Mouse (Mus musculus) frontal cortex, postnatal 36 days (tissue): ENCODE data around the gene Crb3.
A peak's percentile ranks its signal among the peaks of the same experiment; 100 is the strongest.

Experiments used
- DNase-seq, 2 experiments: peaks; one replicate each; pipeline ENCODE4 v3.0.0; 2022; ENCODE audit warnings: low spot score in 2 of 2

Gene Crb3

GRCm38 (mm10) chr17:57105181-57106034 is 46.5 kb downstream of the Crb3 start, which contains the start of gene Tnfsf9:
TSS of gene Tnfsf9 (plus strand) at chr17:57105325.
- DNase-seq = peak in 1 of 2 experiments; percentile 15

GRCm38 (mm10) chr17:57106035-57106368 is 47.1 kb downstream of the Crb3 start:
- DNase-seq = no peak

GRCm38 (mm10) chr17:57107064-57107463 is 48.2 kb downstream of the Crb3 start:
- DNase-seq = no peak

- no peak for DNase-seq
These were observed 49.2 kb downstream of the Crb3 start for GRCm38 (mm10) chr17:57108040-57108665.

- no peak for DNase-seq
These were observed 49.8 kb downstream of the Crb3 start for GRCm38 (mm10) chr17:57108666-57109171.

GRCm38 (mm10) chr17:57110005-57110404 is 51.1 kb downstream of the Crb3 start:
- no peak for DNase-seq

- DNase-seq = no peak
These were observed 54.0 kb downstream of the Crb3 start for GRCm38 (mm10) chr17:57112768-57113474.
